Mouse (Mus musculus): ENCODE measurements around the gene Ret.

Gene Ret

GRCm38 (mm10) chr6:118197440-118197975, at the start of gene Ret:
Gene Ret, minus strand, starts transcription at chr6:118197718.
- H3K9me3 ChIP-seq (ENCODE audit: low read length): no peaks in the 10 kb centered on the region
- peaks cover 18% of the 10 kb centered on the region for H3K4me1 ChIP-seq (replicated peaks; ENCODE audit: low read depth, low read length)
- peak within 1 kb of the TSS; percentile 87 for H3K4me3 ChIP-seq (replicated peaks; ENCODE audit: low read length)
- TF ChIP-seq CTCF (conservative IDR thresholded peaks at IDR 0.05; ENCODE audit: low read length): no peak
- peaks cover 94% of the 10 kb centered on the region for H3K27me3 ChIP-seq (ENCODE audit: insufficient read depth, low read length)
- H3K36me3 ChIP-seq (ENCODE audit: insufficient read depth, low read length): no peaks in the 10 kb centered on the region

- TF ChIP-seq POU5F1 (IDR thresholded peaks at IDR 0.05; ENCODE audit: borderline replicate concordance, low read length) (no peak), CTCF (conservative IDR thresholded peaks at IDR 0.05; ENCODE audit: low read length) (no peak), NANOG (IDR thresholded peaks at IDR 0.05; ENCODE audit: borderline replicate concordance, low read length) (no peak)
- Histone ChIP-seq H3K9me3 (ENCODE audit: low read length) (peaks cover 4% of the 10 kb centered on the region), H3K4me1 (replicated peaks; ENCODE audit: low read depth, low read length) (no peaks in the 10 kb centered on the region), H3K36me3 (ENCODE audit: insufficient read depth, low read length) (no peaks in the 10 kb centered on the region), H3K27me3 (ENCODE audit: insufficient read depth, low read length) (peaks cover 11% of the 10 kb centered on the region; the same call in 1 of the 2 replicates), H3K4me3 (replicated peaks; ENCODE audit: low read length) (no peak overlapping the region)
Observed at GRCm38 (mm10) chr6:118247161-118247560, 49.6 kb upstream of the Ret start.

GRCm38 (mm10) chr6:118244106-118244505, 46.6 kb upstream of the Ret start:
- Histone ChIP-seq H3K4me1 (replicated peaks; ENCODE audit: low read depth, low read length) (no peaks in the 10 kb centered on the region), H3K27me3 (ENCODE audit: insufficient read depth, low read length) (no peaks in the 10 kb centered on the region), H3K9me3 (ENCODE audit: low read length) (no peaks in the 10 kb centered on the region), H3K36me3 (ENCODE audit: insufficient read depth, low read length) (no peaks in the 10 kb centered on the region), H3K4me3 (replicated peaks; ENCODE audit: low read length) (no peak overlapping the region)
- TF ChIP-seq CTCF (conservative IDR thresholded peaks at IDR 0.05; ENCODE audit: low read length): no peak
- no peak for TF ChIP-seq NANOG (IDR thresholded peaks at IDR 0.05; ENCODE audit: borderline replicate concordance, low read length)
- no peak for TF ChIP-seq POU5F1 (IDR thresholded peaks at IDR 0.05; ENCODE audit: borderline replicate concordance, low read length)

- H3K9me3 ChIP-seq (ENCODE audit: low read length): no peaks in the 10 kb centered on the region
- no peaks in the 10 kb centered on the region for H3K36me3 ChIP-seq (ENCODE audit: insufficient read depth, low read length)
- H3K4me3 ChIP-seq (replicated peaks; ENCODE audit: low read length): no peak overlapping the region
- TF ChIP-seq CTCF (conservative IDR thresholded peaks at IDR 0.05; ENCODE audit: low read length) (no peak), POU5F1 (IDR thresholded peaks at IDR 0.05; ENCODE audit: borderline replicate concordance, low read length) (no peak), NANOG (IDR thresholded peaks at IDR 0.05; ENCODE audit: borderline replicate concordance, low read length) (no peak)
- no peaks in the 10 kb centered on the region for H3K27me3 ChIP-seq (ENCODE audit: insufficient read depth, low read length)
- no peaks in the 10 kb centered on the region for H3K4me1 ChIP-seq (replicated peaks; ENCODE audit: low read depth, low read length)
Observed at GRCm38 (mm10) chr6:118242941-118243340, 45.4 kb upstream of the Ret start.

GRCm38 (mm10) chr6:118226072-118226471, 28.6 kb upstream of the Ret start:
- no peak overlapping the region for H3K4me3 ChIP-seq (replicated peaks; ENCODE audit: low read length)

GRCm38 (mm10) chr6:118222471-118222870, 25.0 kb upstream of the Ret start:
- Histone ChIP-seq H3K27me3 (ENCODE audit: insufficient read depth, low read length) (peaks cover 34% of the 10 kb centered on the region), H3K36me3 (ENCODE audit: insufficient read depth, low read length) (no peaks in the 10 kb centered on the region), H3K9me3 (ENCODE audit: low read length) (no peaks in the 10 kb centered on the region), H3K4me1 (replicated peaks; ENCODE audit: low read depth, low read length) (no peaks in the 10 kb centered on the region), H3K4me3 (replicated peaks; ENCODE audit: low read length) (no peak overlapping the region)
- TF ChIP-seq POU5F1 (IDR thresholded peaks at IDR 0.05; ENCODE audit: borderline replicate concordance, low read length) (no peak), NANOG (IDR thresholded peaks at IDR 0.05; ENCODE audit: borderline replicate concordance, low read length) (no peak), CTCF (conservative IDR thresholded peaks at IDR 0.05; ENCODE audit: low read length) (no peak)

More at GRCm38 (mm10) chr6:118226072-118226471, 28.6 kb upstream of the Ret start:
- Histone ChIP-seq H3K36me3 (ENCODE audit: insufficient read depth, low read length) (no peaks in the 10 kb centered on the region), H3K27me3 (ENCODE audit: insufficient read depth, low read length) (peaks cover 31% of the 10 kb centered on the region), H3K9me3 (ENCODE audit: low read length) (no peaks in the 10 kb centered on the region), H3K4me1 (replicated peaks; ENCODE audit: low read depth, low read length) (no peaks in the 10 kb centered on the region)
- TF ChIP-seq POU5F1 (IDR thresholded peaks at IDR 0.05; ENCODE audit: borderline replicate concordance, low read length) (no peak), CTCF (conservative IDR thresholded peaks at IDR 0.05; ENCODE audit: low read length) (no peak), NANOG (IDR thresholded peaks at IDR 0.05; ENCODE audit: borderline replicate concordance, low read length) (no peak)

GRCm38 (mm10) chr6:118215676-118216075, 18.2 kb upstream of the Ret start:
- TF ChIP-seq NANOG (IDR thresholded peaks at IDR 0.05; ENCODE audit: borderline replicate concordance, low read length): no peak
- peaks cover 8% of the 10 kb centered on the region for H3K4me1 ChIP-seq (replicated peaks; ENCODE audit: low read depth, low read length)

GRCm38 (mm10) chr6:118208326-118208725, 10.8 kb upstream of the Ret start:
- H3K36me3 ChIP-seq (ENCODE audit: insufficient read depth, low read length): no peaks in the 10 kb centered on the region
- no peaks in the 10 kb centered on the region for H3K9me3 ChIP-seq (ENCODE audit: low read length)
- no peak overlapping the region for H3K4me3 ChIP-seq (replicated peaks; ENCODE audit: low read length)
- H3K4me1 ChIP-seq (replicated peaks; ENCODE audit: low read depth, low read length): no peaks in the 10 kb centered on the region
- H3K27me3 ChIP-seq (ENCODE audit: insufficient read depth, low read length): peaks cover 38% of the 10 kb centered on the region
- TF ChIP-seq NANOG (IDR thresholded peaks at IDR 0.05; ENCODE audit: borderline replicate concordance, low read length) (no peak), POU5F1 (IDR thresholded peaks at IDR 0.05; ENCODE audit: borderline replicate concordance, low read length) (no peak), CTCF (conservative IDR thresholded peaks at IDR 0.05; ENCODE audit: low read length) (no peak)

More at GRCm38 (mm10) chr6:118215676-118216075, 18.2 kb upstream of the Ret start:
- peaks cover 2% of the 10 kb centered on the region for H3K27me3 ChIP-seq (ENCODE audit: insufficient read depth, low read length)
- peak overlapping the region; percentile 60 for H3K4me3 ChIP-seq (replicated peaks; ENCODE audit: low read length)
- peaks cover 3% of the 10 kb centered on the region; the same call in 1 of the 2 replicates for H3K9me3 ChIP-seq (ENCODE audit: low read length)
- H3K36me3 ChIP-seq (ENCODE audit: insufficient read depth, low read length): no peaks in the 10 kb centered on the region

- H3K4me1 ChIP-seq (replicated peaks; ENCODE audit: low read depth, low read length): no peaks in the 10 kb centered on the region
- no peaks in the 10 kb centered on the region for H3K36me3 ChIP-seq (ENCODE audit: insufficient read depth, low read length)
- H3K9me3 ChIP-seq (ENCODE audit: low read length): no peaks in the 10 kb centered on the region
- no peak overlapping the region for H3K4me3 ChIP-seq (replicated peaks; ENCODE audit: low read length)
- TF ChIP-seq NANOG (IDR thresholded peaks at IDR 0.05; ENCODE audit: borderline replicate concordance, low read length) (no peak), POU5F1 (IDR thresholded peaks at IDR 0.05; ENCODE audit: borderline replicate concordance, low read length) (no peak), CTCF (conservative IDR thresholded peaks at IDR 0.05; ENCODE audit: low read length) (no peak)
- H3K27me3 ChIP-seq (ENCODE audit: insufficient read depth, low read length): peaks cover 53% of the 10 kb centered on the region
Observed at GRCm38 (mm10) chr6:118206386-118206785, 8.9 kb upstream of the Ret start.

Measured in E14TG2a.4 (cell line).